Mouse (Mus musculus) spleen, adult 10 weeks (tissue): ENCODE measurements around the gene Cox17. TPM values are rescaled to one million over a fixed set of nuclear protein-coding genes. Genes with fewer than 3 reads are reported as not detected.

ENCODE experiments used
- polyA plus RNA-seq: library from polyadenylated mRNA; stranded (reverse); fragments of 350-450 nt; fragmentation: Illumina TruSeq; extraction: RNeasy Lipid Tissue Mini Kit (QIAGEN cat#74804); gene quantifications from one replicate; pipeline ENCODE4 v1.2.3, GENCODE M21; 2015; ENCODE audit warnings: low replicate concordance; ENCODE audit not compliant: insufficient read depth

Cox17 gene
- 89.6 TPM for polyA plus RNA-seq

GRCm38 (mm10) chr16:38346529-38347325, at the start of gene Cox17, which contains the start of gene Gm21987:
Cox17 (plus strand) TSS chr16:38346991.
Gm21987 (plus strand) TSS chr16:38347040.

GRCm38 (mm10) chr16:38341396-38342324, 5.1 kb upstream of the Cox17 start, which contains the start of gene Maats1:
Maats1 (minus strand) TSS chr16:38342143.

GRCm38 (mm10) chr16:38361933-38362332, 15.1 kb downstream of the Cox17 start, which contains the start of gene Popdc2:
Popdc2 (plus strand) TSS chr16:38362209.

Other genes with a start within 250 kb of the Cox17 start
- not detected for gene Nr1i2, start 52.2 kb upstream of the Cox17 start, polyA plus RNA-seq
- gene Maats1, start 4.8 kb upstream of the Cox17 start, polyA plus RNA-seq = not detected
- not detected for gene Gm21987, start within 50 bp of the Cox17 start, polyA plus RNA-seq
- gene Popdc2, start 15.2 kb downstream of the Cox17 start, polyA plus RNA-seq = 0.65 TPM
- gene Pla1a, start 86.2 kb downstream of the Cox17 start, polyA plus RNA-seq = 1.1 TPM
- gene Adprh, start 105.7 kb downstream of the Cox17 start, polyA plus RNA-seq = 20.9 TPM
- 22.9 TPM for gene Cd80, start 108.6 kb downstream of the Cox17 start, polyA plus RNA-seq
- 16.8 TPM for gene Timmdc1, start 175.7 kb downstream of the Cox17 start, polyA plus RNA-seq
- gene Poglut1, start 203.3 kb downstream of the Cox17 start, polyA plus RNA-seq = 63.1 TPM
- gene Tmem39a, start 211.7 kb downstream of the Cox17 start, polyA plus RNA-seq = 51.7 TPM